Mouse (Mus musculus) leukemia stem cell, adult 10-12 weeks (primary cell): ENCODE results near the gene Vmn2r62. TPM values are rescaled to one million over a fixed set of nuclear protein-coding genes. Genes with fewer than 3 reads are reported as not detected.

Source experiments
- polyA plus RNA-seq: library from polyadenylated mRNA; stranded (reverse); fragments of >175 nt; gene quantifications from 2 replicates; pipeline ENCODE4 v1.2.3, GENCODE M21; 2012; ENCODE audit warnings: low replicate concordance

Vmn2r62 gene
- polyA plus RNA-seq = not detected in 2 replicates

DNA sequence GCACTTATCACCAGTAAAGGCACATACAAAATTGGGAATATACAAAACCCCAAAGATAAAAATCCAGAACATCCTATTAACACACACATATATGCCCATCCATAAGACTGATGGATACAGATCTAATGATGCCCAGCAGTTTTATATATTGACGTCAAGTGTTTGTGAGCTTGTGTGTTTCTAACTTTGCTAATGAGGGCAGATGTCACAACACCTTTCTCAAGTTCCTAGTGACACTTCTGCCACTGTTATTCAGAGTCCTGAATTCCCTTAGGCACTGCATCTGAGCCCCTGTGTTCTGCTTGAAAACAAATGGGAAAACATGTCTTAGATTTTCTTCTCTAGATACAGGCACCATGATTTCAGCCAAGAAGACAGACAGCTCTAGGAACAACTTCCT, at the start of gene Vmn2r62:
Gene Vmn2r62 (minus strand): TSS at position 101 of the 400 bp plus-strand sequence.

DNA sequence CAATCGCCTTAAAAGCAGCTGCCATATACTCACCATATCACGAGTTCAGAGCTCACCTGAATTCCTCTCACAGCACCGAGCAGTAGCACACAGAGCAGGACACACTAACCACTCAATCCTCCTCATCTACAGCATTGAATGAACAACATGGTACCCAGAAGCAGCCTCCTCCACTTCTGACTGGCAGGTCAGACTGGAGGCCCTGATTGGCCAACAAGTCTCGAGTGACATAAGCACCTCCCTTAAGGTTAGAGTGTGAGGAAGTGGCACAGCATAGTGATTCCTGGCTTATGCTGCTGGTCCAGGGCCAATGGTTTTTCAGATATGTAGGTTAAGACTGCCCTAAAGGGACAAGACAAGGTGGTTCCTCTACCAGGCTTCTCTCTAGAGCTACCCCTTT, 66.4 kb downstream of the Vmn2r62 start, which contains the start of gene Gm17067:
Gene Gm17067 (minus strand): TSS at position 101 of the 400 bp plus-strand sequence.

Other genes with a start within 250 kb of the Vmn2r62 start
- not detected in 2 replicates for gene Gm21028, start 214.9 kb downstream of the Vmn2r62 start, polyA plus RNA-seq
- gene Zfp977, start 201.0 kb downstream of the Vmn2r62 start, polyA plus RNA-seq = not detected in 2 replicates
- 0.11 and 0.51 TPM in 2 replicates for gene Zfp976, start 150.9 kb downstream of the Vmn2r62 start, polyA plus RNA-seq
- gene Zfp975, start 100.8 kb downstream of the Vmn2r62 start, polyA plus RNA-seq = not detected in 2 replicates
- gene Gm17067, start 66.5 kb downstream of the Vmn2r62 start, polyA plus RNA-seq = not detected in 2 replicates
- not detected in 2 replicates for gene Gm2381, start 73.7 kb upstream of the Vmn2r62 start, polyA plus RNA-seq
- gene Vmn2r63, start 140.3 kb upstream of the Vmn2r62 start, polyA plus RNA-seq = not detected in 2 replicates
- gene Gm9268, start 225.2 kb upstream of the Vmn2r62 start, polyA plus RNA-seq = not detected in 2 replicates